Mouse (Mus musculus): ENCODE measurements at regions not wholly inside any gene's neighbourhood (a gene's known extent, or its start where the extent isn't known, plus 50 kb on each side); places are given as distances from the start of the nearest gene placed in this dataset.

DNA sequence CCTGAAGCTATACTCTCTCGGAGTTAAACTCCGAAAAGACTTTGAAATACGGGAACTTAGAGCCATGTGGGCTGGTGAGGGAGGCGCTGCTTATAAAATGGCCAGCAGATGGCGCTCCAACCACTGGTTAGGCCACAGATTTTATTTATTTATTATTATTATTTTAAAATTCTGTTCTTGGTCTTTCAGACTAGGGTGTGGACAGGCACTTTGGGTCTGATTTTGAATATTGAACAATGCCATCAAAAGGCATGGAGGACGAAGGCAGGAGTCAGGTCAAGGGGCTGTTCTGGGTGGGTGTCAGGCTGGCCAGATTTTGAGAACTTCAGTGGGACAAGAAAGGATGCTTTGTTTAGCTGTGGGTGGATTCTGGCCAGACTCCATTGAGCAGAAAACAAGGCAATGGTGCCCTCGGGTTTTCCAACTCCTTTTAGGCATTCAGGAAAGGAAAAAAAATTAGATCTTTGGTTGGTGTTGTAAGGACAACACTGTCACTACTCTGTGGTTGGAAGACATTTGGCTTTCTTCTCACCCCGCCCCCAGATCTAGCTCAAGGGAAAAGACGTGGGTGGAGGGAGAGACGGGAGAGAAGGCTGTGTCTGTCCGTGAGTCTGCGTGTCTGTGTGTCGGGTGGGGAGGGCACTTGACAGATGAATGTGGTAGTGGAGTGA, 319.5 kb downstream of the Med13l start:
- DNase-seq (ENCODE audit: low read depth, low spot score), result peak; percentile 91

DNA sequence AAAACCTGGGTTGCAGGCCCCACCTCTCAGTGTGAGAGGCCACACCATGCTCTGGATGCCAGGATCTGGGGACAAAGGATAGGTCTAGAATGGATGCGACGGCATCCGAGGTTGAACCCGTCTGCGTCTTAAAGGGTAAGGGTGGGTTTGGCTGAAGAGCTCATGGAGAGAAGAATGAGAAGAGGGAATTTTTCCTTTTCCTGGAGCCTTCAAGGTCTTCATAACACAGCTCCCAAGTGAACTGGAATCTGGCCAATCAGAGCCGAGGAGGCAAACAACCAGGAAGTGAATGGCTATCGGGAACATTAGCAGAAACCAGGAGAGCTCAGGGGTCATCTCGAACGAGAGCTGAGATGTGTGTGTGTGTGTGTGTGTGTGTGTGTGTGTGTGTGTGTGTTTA, 320.1 kb downstream of the Med13l start:
- DNase-seq (ENCODE audit: low read depth, low spot score), result peak; percentile 16

DNA sequence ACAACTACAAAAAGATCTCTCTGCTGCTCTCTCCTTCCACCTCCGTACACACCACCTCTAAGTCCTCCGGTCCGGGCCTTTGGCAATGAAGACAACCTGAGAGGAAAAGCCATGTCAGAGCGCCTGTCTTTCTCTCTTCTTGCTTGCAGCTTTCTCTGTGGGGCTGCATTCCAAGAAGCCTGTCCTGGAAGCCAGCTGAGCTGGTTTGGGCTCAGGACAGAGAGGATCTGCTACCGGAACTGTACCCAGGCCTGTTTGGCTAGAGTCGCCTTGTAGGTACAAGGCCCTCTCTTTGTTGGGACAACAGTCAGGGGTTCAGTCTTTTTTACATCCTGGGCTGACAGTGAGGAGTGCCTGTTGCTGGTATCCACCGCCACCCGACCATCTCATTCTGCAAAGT, 321.4 kb downstream of the Med13l start:
- DNase-seq (ENCODE audit: low read depth, low spot score), result no peak

DNA sequence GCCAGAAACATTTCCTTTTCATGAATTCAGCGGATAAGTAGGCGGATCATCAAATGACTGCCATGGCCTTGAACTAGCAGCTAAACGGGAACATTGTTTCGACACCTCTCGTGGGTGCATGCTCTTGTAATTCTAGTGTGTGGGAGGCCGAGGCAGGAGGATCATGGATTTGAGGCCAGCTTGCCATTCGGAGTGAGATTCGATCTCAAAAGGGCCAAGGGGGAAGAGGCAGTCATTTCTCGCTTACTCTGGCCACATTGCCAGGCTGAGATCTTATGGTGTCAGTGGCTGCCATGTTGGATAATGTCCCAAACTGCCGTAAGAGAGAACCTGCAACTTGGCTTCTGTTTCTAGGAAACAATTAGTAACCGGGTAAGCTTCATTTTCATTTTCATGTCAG, 327.7 kb downstream of the Med13l start:
- DNase-seq (ENCODE audit: low read depth, low spot score), result no peak

DNA sequence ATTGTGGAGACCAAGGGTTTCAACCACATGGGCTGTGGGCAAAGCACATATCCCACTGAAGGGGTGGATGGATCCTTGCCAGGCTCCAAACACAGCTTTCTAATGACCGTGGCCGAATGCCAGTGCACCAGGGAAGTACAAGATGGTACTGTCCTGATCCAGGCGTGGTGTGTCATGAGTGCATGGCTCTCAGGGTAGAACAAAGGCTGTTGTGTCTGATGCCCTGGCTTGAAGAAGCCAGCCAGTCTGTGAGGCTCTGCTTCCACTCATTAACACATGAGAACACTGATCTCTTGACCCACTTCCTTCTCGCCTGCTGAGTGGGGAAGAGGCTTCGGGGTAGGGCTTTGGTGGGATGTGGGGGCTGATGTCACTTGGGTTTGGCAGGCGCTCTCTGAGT, 330.7 kb downstream of the Med13l start:
- peak; percentile 10 for DNase-seq (ENCODE audit: low read depth, low spot score)

DNA sequence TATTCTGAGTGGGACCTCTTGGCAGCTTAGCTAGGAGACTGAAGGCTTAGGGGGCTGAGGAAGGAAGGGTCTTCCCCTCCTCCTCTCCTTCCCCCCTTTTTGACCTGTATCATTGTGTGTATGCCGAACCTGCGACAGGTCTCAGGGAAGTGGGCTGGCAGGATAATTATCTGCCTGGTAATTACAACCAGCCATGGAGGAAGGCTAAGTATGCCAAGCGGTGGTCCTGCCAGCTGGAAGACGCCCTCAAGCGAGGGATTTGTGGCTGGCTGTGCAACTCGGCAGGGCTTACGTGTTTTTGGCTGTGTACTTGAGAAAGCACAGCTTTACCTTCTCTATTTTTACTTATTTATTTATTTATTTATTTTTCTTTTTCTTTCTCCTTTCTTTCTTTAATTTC, 347.7 kb downstream of the Med13l start:
- no peak for DNase-seq (ENCODE audit: low read depth, low spot score)

DNA sequence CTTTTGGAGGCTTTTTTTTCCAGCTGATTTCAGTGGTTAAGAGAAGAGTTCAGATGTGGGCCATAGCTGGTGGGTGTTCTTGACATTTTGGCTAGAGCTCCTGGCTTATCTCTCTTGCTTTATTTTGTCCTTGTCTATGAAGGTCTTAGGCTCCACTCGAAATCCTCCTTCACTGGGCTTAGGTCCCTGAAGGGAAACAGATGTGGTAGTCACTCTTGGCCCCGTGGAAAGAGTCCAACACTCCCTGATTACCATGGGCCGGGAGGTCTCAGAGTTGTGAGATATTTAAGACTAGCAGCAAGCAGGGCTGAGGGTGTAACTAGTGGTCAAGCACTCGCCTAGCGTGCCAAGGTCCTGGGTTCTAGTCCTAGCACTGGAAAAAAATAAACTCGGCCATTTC, 349.3 kb downstream of the Med13l start:
- no peak for DNase-seq (ENCODE audit: low read depth, low spot score)

DNA sequence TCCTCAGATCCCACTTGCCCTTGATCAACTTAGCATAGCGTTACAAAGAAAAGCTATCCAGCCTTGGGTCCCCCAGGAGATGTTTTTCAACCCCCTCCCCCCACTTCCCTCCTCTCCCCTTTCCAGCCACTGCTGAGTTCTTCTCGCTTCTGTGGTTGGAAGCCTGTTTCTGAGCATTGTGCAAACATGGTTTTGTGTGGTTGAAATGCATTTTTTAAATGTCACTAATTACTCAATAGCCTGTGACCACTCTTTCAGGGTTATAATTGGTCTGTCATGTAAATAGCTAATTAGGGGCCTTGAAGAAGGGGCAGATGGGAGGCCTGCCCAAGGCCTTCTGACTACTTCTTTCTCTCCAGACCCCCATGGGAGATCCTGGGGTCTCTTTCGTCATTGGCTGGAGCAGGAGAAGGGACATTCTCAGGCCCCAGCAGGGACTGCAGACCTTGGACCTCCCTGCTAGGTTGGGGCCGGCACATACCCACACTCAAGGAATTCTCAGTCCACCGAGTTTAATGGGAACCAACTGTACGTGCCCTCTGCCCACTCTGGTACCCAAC, 353.8 kb downstream of the Med13l start:
- no peak for DNase-seq (ENCODE audit: low read depth, low spot score)

DNA sequence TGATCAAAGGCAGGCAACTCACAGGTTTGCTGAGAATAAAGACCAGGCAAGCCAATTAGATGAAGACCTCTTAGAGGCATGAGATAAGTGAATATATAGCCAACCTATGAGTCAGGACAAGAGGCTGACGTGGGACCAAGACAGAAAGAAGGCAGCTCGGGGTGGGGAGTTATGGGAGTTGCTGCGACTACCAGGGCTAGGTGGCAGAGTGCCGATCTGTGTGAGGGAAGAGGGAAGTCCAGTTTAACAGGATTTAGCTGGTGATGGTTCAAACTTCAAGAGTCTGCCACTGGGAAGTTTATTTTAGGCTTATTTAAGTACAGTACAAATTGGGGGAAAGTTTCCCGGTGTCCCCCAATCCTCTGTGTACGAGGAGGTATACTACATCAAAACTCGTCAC, 362.9 kb downstream of the Med13l start:
- DNase-seq (ENCODE audit: low read depth, low spot score), result no peak

DNA sequence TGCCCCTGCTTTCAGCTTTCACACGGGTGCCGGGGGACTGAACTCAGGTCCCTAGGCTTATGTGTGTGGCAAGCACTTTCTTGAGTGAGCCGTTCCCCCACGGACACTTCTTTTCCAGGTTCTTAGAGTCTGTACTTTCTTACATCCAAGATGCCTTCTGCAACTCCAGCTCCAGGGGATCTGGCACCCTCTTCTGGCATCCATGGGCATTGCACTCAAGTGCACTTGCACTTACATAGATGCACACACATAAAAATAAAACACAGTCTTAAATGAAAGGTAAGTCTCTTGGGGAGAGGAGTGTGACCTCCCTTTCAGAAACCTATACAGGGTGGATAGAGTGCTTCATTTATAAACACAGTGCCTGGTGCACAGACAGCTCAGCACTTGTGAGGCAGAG, 368.6 kb downstream of the Med13l start:
- DNase-seq (ENCODE audit: low read depth, low spot score), result no peak

DNA sequence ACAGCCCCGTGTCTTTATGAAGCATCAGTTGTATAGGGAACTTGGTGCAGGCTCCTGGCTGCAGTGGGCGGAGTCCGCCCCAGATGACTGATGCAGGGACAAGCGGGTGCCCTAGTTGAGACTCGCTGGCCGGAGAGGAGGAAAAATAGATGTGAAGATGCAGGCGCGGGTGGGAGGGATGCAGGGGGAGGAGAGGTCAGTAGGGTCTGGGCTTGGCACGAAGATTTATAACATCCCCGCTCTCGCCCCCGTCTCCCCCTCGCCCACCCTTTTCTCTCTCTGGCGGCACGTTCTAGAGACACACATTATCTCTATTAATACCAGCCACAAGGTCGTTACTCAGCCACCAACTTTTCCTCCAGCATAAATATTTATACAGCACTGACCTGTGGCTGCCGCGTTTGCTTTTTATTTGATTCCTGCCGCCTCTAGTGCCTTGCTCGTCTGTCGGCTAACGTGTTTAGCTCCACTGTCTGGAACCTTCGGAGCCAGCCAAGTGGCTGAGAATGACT, 369.6 kb downstream of the Med13l start:
- no peak for DNase-seq (ENCODE audit: low read depth, low spot score)

DNA sequence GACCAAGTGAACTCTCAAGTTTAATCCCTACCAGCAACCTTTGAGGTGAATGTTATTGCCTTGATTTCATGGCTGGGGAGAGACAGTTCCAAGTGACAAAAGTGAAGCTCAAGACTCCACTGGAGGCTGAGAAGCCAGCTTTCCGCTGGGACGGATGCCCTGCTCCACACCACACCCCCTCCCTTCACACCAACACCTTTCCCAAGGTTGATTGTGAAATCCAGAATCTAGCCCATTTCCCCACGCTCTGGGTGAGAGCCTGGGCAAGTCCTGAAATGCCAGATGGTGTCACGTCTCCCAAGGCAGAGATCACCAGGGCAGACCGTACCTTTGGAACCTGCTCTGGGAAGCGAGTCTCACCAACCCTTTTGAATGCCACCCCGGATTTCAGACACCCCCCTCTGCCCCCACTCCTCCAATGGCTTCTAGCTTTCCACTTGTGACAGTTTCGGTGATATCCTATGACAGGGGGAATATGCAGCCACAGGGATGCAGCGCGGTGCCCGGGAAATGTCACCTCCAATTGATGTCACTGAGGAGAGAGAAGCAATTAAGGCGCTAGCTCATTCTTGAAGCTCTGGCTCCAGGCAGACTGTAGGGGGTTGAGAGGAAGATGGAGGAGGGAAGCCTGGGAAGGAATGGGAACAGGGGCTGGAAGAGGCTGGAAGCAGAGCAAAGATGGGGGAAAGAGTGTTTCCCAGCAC, 379.0 kb downstream of the Med13l start:
- no peak for DNase-seq (ENCODE audit: low read depth, low spot score)

DNA sequence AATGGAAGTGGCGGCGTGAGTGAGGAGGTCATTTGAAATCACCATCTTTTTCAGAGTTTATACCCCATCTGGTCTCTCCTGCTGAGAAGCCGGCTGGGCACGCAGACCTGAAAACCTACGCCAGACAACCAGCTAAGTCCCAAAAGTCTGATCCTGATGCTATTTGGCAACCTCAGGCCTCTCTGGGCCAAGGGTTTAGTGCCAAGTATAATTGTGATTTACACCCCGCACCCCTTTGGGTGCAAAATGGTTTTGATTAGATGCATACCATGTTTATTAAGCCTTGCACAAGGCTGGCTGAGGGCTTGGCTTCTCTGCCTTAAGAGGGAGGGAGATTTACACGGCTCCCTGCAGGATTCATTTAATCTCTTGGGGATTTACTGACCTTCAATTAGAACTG, 383.8 kb downstream of the Med13l start:
- DNase-seq (ENCODE audit: low read depth, low spot score), result no peak

DNA sequence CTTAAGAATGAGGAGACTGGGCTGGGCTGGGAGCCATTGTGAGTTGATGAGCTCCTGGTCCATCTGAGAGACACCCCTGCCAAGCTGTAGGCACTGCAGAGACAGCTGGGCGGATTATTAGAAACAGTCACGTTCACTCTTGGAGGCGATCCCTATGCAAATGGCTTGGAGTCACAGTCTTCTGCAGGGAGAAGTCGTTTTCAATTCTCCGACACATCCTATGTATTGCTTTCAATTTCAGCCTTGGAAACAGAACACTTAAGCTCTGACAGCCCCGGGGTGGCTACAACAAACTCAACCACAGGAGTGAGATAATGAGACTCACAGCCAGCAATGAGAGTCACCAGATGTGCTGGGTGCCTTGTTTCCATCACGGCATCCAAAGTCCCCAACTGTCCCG, 385.6 kb downstream of the Med13l start:
- DNase-seq (ENCODE audit: low read depth, low spot score), result no peak

DNA sequence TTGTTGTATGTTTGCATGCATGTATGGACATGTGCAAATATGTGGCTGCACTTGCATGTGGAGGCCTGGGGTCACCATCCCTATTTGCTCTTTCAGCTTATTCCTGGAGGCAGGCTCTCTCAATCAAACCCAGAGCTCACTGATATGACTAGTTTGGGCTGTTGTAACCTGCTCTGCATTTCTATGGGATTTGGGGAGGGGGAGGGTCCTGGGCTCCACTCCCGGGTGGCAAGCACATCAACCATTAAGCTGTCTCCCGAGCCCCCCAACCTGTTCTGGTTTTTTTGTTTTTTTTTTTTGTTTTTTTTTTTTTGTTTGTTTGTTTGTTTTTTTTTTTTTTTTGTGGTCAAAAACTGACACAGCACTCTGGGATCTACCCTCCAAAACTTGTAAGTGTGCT, 386.5 kb downstream of the Med13l start:
- no peak for DNase-seq (ENCODE audit: low read depth, low spot score)

DNA sequence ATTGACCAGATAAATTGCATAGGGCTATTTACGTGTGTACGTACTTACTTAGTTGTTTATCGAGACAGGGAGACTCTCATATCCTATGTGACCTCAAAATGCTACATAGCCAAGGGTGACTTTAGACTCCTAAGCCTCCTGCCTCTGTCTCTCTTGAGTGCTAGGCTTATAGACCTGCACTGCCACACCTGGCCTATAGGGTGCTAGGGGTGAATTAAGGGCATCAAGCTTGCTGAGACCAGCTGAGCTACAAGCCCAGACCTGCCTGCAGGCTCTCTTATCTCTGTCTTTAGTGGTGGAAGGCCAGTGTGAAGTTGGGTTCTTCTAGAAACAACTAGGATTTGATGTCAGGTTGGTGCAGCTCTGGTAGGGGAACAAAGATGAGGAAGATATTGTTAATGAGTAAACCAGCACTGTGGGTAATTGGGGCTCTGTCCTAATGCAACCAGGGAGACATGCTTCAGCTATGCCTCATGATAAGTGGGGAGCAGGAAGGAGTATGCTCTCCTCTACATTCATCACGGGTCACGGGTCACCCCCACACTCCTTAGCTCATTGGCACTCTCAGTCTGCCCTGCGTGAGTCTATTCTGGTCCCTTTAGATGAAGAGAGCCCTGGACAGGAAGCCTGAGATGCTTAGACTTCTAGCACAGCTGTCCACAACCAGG, 387.8 kb downstream of the Med13l start:
- no peak for DNase-seq (ENCODE audit: low read depth, low spot score)

DNA sequence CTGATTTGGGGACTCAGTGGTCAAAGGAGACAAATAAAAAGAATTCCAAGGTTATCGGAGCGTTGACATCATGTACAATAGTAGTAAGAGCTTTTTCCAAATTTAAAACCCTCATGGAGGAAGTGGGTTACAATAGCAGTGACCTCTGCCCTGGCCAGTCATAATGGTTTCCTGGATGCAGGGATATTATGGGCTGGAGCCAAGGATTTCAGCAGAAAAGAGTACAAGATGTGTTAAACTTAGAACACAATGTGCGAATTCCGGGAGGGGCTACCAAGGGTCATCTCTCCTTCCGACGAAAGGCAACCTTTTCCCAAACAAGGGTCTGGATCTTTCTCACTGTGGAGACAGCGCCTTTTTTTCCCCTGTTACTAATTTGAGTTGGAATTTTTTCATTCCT, 390.6 kb downstream of the Med13l start:
- peak; percentile 36 for DNase-seq (ENCODE audit: low read depth, low spot score)

DNA sequence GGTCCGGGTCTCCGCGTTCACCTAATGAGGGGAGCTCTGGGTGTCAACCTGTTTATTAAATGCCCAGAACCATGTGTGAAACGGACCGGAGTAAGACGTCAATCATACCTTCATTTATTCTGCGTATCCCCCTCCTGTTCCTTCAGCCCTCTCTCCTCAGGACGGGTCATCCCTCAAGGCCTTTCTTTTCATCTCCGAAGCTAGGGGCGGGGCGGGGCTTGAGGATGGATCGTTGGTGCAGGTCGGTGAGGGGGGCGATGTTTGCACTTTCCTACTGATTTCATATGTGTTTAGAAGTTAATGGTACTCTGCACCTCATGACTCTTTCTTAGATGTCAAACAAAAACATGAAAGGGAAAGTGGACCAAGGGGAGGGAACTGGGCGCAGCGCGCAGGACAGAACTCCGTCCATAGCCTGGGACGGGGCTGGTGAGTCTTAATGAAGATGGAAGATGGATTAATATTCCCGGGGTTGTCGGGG, 400.1 kb downstream of the Med13l start:
- DNase-seq (ENCODE audit: low read depth, low spot score), result no peak

DNA sequence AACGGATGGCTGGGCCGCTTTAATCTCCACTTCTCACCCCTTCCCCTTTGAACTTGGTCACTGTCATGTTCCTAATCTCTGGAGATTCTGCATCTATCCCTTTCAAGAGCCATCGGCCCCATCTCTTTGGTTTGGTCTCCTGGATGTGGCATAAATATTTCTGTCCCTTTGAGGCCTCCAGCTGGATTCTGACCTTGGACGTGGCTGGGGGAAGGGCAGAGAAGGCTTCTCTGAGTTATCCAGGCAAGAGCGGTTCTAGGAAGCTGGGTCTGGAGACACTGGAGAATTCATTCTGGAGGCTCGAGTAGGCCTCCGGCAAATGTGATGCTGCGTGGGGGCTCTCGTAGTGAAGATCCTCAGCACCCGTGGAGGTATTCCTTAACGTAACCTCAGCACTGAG, 400.6 kb downstream of the Med13l start:
- no peak for DNase-seq (ENCODE audit: low read depth, low spot score)

DNA sequence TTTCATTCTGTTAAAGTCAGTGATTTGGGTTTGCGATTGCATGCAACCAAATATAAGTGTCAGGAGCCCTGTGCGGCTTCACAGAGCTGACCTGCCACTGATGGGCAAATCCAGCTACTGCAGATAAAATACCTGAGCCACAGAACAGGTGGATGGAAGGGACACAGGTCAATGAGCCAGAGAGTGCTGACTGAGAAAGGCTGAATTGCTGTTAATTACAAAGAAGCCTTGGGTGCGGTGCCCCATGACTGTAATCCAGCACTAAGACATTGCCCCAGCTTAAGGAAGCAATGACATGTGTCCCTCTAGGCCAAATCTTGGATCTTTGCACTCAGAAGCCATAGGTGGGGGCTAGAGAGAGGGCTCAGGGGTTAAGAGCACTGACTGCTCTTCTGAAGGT, 401.7 kb downstream of the Med13l start:
- no peak for DNase-seq (ENCODE audit: low read depth, low spot score)

DNA sequence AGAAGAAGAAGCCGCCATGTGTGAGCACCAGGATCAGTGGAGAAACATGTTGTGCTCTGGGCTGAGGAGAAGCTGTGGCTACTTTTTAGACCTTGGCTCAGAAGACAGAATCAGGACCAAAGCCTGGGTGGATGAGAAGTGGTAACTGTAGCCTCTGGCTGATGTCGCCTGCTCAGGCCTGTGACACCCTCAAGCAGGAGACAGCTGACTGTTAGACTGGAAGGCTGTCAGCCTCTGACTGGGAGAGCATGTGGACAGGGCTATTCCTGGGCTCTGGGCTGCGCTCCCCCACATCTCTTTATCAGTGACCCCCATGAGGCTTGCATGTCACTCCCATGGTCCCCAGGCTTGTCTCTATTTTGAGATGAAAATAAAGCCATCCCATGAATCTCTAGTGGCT, 402.5 kb downstream of the Med13l start:
- no peak for DNase-seq (ENCODE audit: low read depth, low spot score)

DNA sequence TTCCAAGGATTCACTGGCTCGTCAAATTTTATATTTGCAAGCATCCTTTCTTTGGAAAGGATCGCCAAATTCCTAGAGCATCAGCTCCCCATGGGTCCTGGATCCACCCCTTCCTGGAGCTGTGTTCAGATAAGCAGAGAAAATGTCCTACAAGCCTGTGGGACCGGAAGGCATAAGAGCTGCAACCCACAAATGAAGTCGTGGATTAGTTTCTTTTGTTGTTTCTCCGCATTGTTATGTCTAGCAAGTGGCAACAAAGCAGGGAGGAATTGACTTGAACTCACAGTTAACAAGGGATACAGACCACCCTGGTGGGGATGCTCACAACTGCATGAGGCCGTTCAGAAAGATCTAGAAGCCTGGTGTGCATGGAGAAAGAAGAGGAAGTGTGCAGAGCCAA, 406.4 kb downstream of the Med13l start:
- no peak for DNase-seq (ENCODE audit: low read depth, low spot score)

All from 3T3-L1 (cell line).